Mouse (Mus musculus): ENCODE results near the gene Pheta1. TPM values are rescaled to one million over a fixed set of nuclear protein-coding genes. Genes with fewer than 3 reads are reported as not detected.

Pheta1 gene
- 10 to 100 TPM; 13.3 to 15.2 TPM for total RNA-seq (2021)

GRCm38 (mm10) chr5:121848743-121849142 lies at the start of gene Pheta1:
Gene Pheta1, plus strand, starts transcription at chr5:121848984.
- intact Hi-C loops (cut with DNase I): loop anchor here (10.0 kb wide), 1 partner anchor 54 kb away; no protein-coding TSS in a partner anchor
- DNase-seq: peak; percentile 94 to 96

- intact Hi-C loops (cut with DNase I): no loop called here
- DNase-seq: peak in 1 of 2 experiments; percentile 16
Observed at GRCm38 (mm10) chr5:121807186-121807585, 41.6 kb upstream of the Pheta1 start.

- no peak for DNase-seq
- intact Hi-C loops (cut with DNase I): no loop called here
Observed at GRCm38 (mm10) chr5:121808202-121808601, 40.6 kb upstream of the Pheta1 start.

GRCm38 (mm10) chr5:121809667-121810224 lies 39.0 kb upstream of the Pheta1 start:
- peak; percentile 64 to 72 for DNase-seq
- intact Hi-C loops (cut with DNase I): no loop called here

GRCm38 (mm10) chr5:121810331-121811151 lies 38.2 kb upstream of the Pheta1 start:
- DNase-seq: peak in 1 of 2 experiments; percentile 8
- intact Hi-C loops (cut with DNase I): no loop called here

- no peak for DNase-seq
- intact Hi-C loops (cut with DNase I): no loop called here
Observed at GRCm38 (mm10) chr5:121811485-121811931, 37.3 kb upstream of the Pheta1 start.

- intact Hi-C loops (cut with DNase I): no loop called here
- DNase-seq: no peak
Observed at GRCm38 (mm10) chr5:121812526-121813243, 36.1 kb upstream of the Pheta1 start.

GRCm38 (mm10) chr5:121813744-121814143 lies 35.0 kb upstream of the Pheta1 start:
- intact Hi-C loops (cut with DNase I): loop anchor here (2.0 kb wide), 1 partner anchor 29 kb away; no protein-coding TSS in a partner anchor
- peak in 1 of 2 experiments; percentile 12 for DNase-seq

GRCm38 (mm10) chr5:121815067-121815466 lies 33.7 kb upstream of the Pheta1 start:
- peak; percentile 80 to 83 for DNase-seq
- intact Hi-C loops (cut with DNase I): loop anchor here (2.0 kb wide), 1 partner anchor 28 kb away; no protein-coding TSS in a partner anchor

- intact Hi-C loops (cut with DNase I): loop anchor here (2.0 kb wide), 1 partner anchor 27 kb away; no protein-coding TSS in a partner anchor
- no peak for DNase-seq
Observed at GRCm38 (mm10) chr5:121815867-121816380, 32.9 kb upstream of the Pheta1 start.

GRCm38 (mm10) chr5:121816611-121817010 lies 32.2 kb upstream of the Pheta1 start:
- no peak for DNase-seq
- intact Hi-C loops (cut with DNase I): no loop called here

- no peak for DNase-seq
- intact Hi-C loops (cut with DNase I): no loop called here
Observed at GRCm38 (mm10) chr5:121817551-121817950, 31.2 kb upstream of the Pheta1 start.

GRCm38 (mm10) chr5:121818401-121818800 lies 30.4 kb upstream of the Pheta1 start:
- peak in 1 of 2 experiments; percentile 7 for DNase-seq
- intact Hi-C loops (cut with DNase I): no loop called here

- no peak for DNase-seq
- intact Hi-C loops (cut with DNase I): no loop called here
Observed at GRCm38 (mm10) chr5:121818862-121819261, 29.9 kb upstream of the Pheta1 start.

GRCm38 (mm10) chr5:121819559-121819958 lies 29.2 kb upstream of the Pheta1 start:
- DNase-seq: no peak
- intact Hi-C loops (cut with DNase I): no loop called here

GRCm38 (mm10) chr5:121820161-121820560 lies 28.6 kb upstream of the Pheta1 start:
- intact Hi-C loops (cut with DNase I): no loop called here

GRCm38 (mm10) chr5:121820657-121821056 lies 28.1 kb upstream of the Pheta1 start:
- intact Hi-C loops (cut with DNase I): no loop called here
- peak in 1 of 2 experiments; percentile 8 for DNase-seq

More at GRCm38 (mm10) chr5:121820161-121820560, 28.6 kb upstream of the Pheta1 start:
- peak in 1 of 2 experiments; percentile 13 for DNase-seq

- DNase-seq: peak in 1 of 2 experiments; percentile 10
- intact Hi-C loops (cut with DNase I): no loop called here
Observed at GRCm38 (mm10) chr5:121821116-121821515, 27.7 kb upstream of the Pheta1 start.

GRCm38 (mm10) chr5:121821552-121821951 lies 27.2 kb upstream of the Pheta1 start:
- DNase-seq: peak in 1 of 2 experiments; percentile 19
- intact Hi-C loops (cut with DNase I): no loop called here

GRCm38 (mm10) chr5:121822786-121823505 lies 25.8 kb upstream of the Pheta1 start:
- intact Hi-C loops (cut with DNase I): no loop called here
- DNase-seq: peak in 1 of 2 experiments; percentile 17

Measured in heart, postnatal 10 days (tissue).